Mouse (Mus musculus): ENCODE measurements around the gene Fxyd2. TPM values are rescaled to one million over a fixed set of nuclear protein-coding genes. Genes with fewer than 3 reads are reported as not detected.

The Fxyd2 gene
- polyA plus RNA-seq, 1 experiment from 2014 or later: 0.61 TPM

GRCm38 (mm10) chr9:45429392-45429791 lies 29.9 kb downstream of the Fxyd2 start:
- Histone ChIP-seq H3K9me3 (replicated peaks) (no peaks in the 10 kb centered on the region), H3K4me2 (no peak overlapping the region), H3K4me1 (replicated peaks) (no peaks in the 10 kb centered on the region; the same call in 1 of the 2 replicates), H3K9ac (no peak overlapping the region), H3K36me3 (no peaks in the 10 kb centered on the region), H3K27me3 (peaks cover 77% of the 10 kb centered on the region), H3K4me3 (replicated peaks) (no peak overlapping the region), H3K27ac (no peak overlapping the region)
- DNase-seq: no peak
- no peak for ATAC-seq (ENCODE audit: low read depth)
- WGBS (ENCODE audit: insufficient replicate concordance): 6% methylated on average over 5 of the region's 5 CpGs

GRCm38 (mm10) chr9:45429951-45430697 lies 30.7 kb downstream of the Fxyd2 start:
- no peaks in the 10 kb centered on the region for H3K9me3 ChIP-seq (replicated peaks)
- no peak overlapping the region; the same call in 1 of the 2 replicates for H3K4me3 ChIP-seq (replicated peaks)
- H3K27ac ChIP-seq: no peak overlapping the region
- no peak for ATAC-seq (ENCODE audit: low read depth)
- WGBS (ENCODE audit: insufficient replicate concordance): 5% methylated on average over 50 of the region's 54 CpGs
- H3K36me3 ChIP-seq: no peaks in the 10 kb centered on the region
- DNase-seq: no peak
- no peaks in the 10 kb centered on the region; the same call in 1 of the 2 replicates for H3K4me1 ChIP-seq (replicated peaks)
- peaks cover 78% of the 10 kb centered on the region for H3K27me3 ChIP-seq
- H3K9ac ChIP-seq: no peak overlapping the region
- peak overlapping the region; percentile 32 for H3K4me2 ChIP-seq

GRCm38 (mm10) chr9:45430698-45430959 lies 31.2 kb downstream of the Fxyd2 start:
- no peak overlapping the region for H3K9ac ChIP-seq
- 2% methylated on average over 17 of the region's 17 CpGs for WGBS (ENCODE audit: insufficient replicate concordance)
- H3K27ac ChIP-seq: no peak overlapping the region
- H3K36me3 ChIP-seq: no peaks in the 10 kb centered on the region
- no peak for ATAC-seq (ENCODE audit: low read depth)
- no peaks in the 10 kb centered on the region; the same call in 1 of the 2 replicates for H3K4me1 ChIP-seq (replicated peaks)
- H3K9me3 ChIP-seq (replicated peaks): no peaks in the 10 kb centered on the region
- no peak for DNase-seq
- peak overlapping the region; percentile 32; the same call in 1 of the 2 replicates for H3K4me2 ChIP-seq
- peaks cover 78% of the 10 kb centered on the region for H3K27me3 ChIP-seq
- no peak overlapping the region; the same call in 1 of the 2 replicates for H3K4me3 ChIP-seq (replicated peaks)

- no peak overlapping the region for H3K4me3 ChIP-seq (replicated peaks)
- WGBS (ENCODE audit: insufficient replicate concordance): 9% methylated on average over 26 of the region's 26 CpGs
- no peaks in the 10 kb centered on the region; the same call in 1 of the 2 replicates for H3K4me1 ChIP-seq (replicated peaks)
- no peaks in the 10 kb centered on the region for H3K36me3 ChIP-seq
- H3K9me3 ChIP-seq (replicated peaks): no peaks in the 10 kb centered on the region
- no peak overlapping the region for H3K4me2 ChIP-seq
- H3K9ac ChIP-seq: no peak overlapping the region
- H3K27me3 ChIP-seq: peaks cover 77% of the 10 kb centered on the region
- ATAC-seq (ENCODE audit: low read depth) (no peak), DNase-seq (no peak)
- no peak overlapping the region for H3K27ac ChIP-seq
These were observed 31.7 kb downstream of the Fxyd2 start for GRCm38 (mm10) chr9:45431150-45431549.

- Histone ChIP-seq H3K9ac (no peak overlapping the region), H3K4me3 (replicated peaks) (no peak overlapping the region), H3K27ac (no peak overlapping the region), H3K4me1 (replicated peaks) (no peaks in the 10 kb centered on the region; the same call in 1 of the 2 replicates), H3K9me3 (replicated peaks) (no peaks in the 10 kb centered on the region), H3K27me3 (peaks cover 65% of the 10 kb centered on the region), H3K4me2 (no peak overlapping the region), H3K36me3 (no peaks in the 10 kb centered on the region)
- WGBS (ENCODE audit: insufficient replicate concordance): 55% methylated on average over 12 of the region's 12 CpGs
- ATAC-seq (ENCODE audit: low read depth) (no peak), DNase-seq (no peak)
These were observed 33.2 kb downstream of the Fxyd2 start for GRCm38 (mm10) chr9:45432639-45433038.

GRCm38 (mm10) chr9:45433119-45433518 lies 33.6 kb downstream of the Fxyd2 start:
- H3K4me2 ChIP-seq: no peak overlapping the region
- peaks cover 63% of the 10 kb centered on the region for H3K27me3 ChIP-seq
- DNase-seq (no peak), ATAC-seq (ENCODE audit: low read depth) (no peak)
- H3K9me3 ChIP-seq (replicated peaks): no peaks in the 10 kb centered on the region
- H3K36me3 ChIP-seq: no peaks in the 10 kb centered on the region
- 78% methylated on average over 9 of the region's 9 CpGs for WGBS (ENCODE audit: insufficient replicate concordance)
- H3K27ac ChIP-seq: no peak overlapping the region
- no peak overlapping the region for H3K4me3 ChIP-seq (replicated peaks)
- H3K9ac ChIP-seq: no peak overlapping the region
- no peaks in the 10 kb centered on the region; the same call in 1 of the 2 replicates for H3K4me1 ChIP-seq (replicated peaks)

GRCm38 (mm10) chr9:45434171-45434570 lies 34.7 kb downstream of the Fxyd2 start:
- DNase-seq (no peak), ATAC-seq (ENCODE audit: low read depth) (no peak)
- no peak overlapping the region for H3K9ac ChIP-seq
- no peak overlapping the region for H3K4me2 ChIP-seq
- H3K27me3 ChIP-seq: peaks cover 56% of the 10 kb centered on the region
- H3K4me1 ChIP-seq (replicated peaks): no peaks in the 10 kb centered on the region; the same call in 1 of the 2 replicates
- no peak overlapping the region for H3K4me3 ChIP-seq (replicated peaks)
- no peaks in the 10 kb centered on the region for H3K9me3 ChIP-seq (replicated peaks)
- WGBS (ENCODE audit: insufficient replicate concordance): 58% methylated on average over 2 of the region's 2 CpGs
- H3K36me3 ChIP-seq: no peaks in the 10 kb centered on the region
- H3K27ac ChIP-seq: no peak overlapping the region

- peaks cover 8% of the 10 kb centered on the region; the same call in 1 of the 2 replicates for H3K27me3 ChIP-seq
- H3K4me2 ChIP-seq: no peak overlapping the region
- no peaks in the 10 kb centered on the region for H3K9me3 ChIP-seq (replicated peaks)
- ATAC-seq (ENCODE audit: low read depth): no peak
- no peak for DNase-seq
- H3K4me1 ChIP-seq (replicated peaks): no peaks in the 10 kb centered on the region
- WGBS (ENCODE audit: insufficient replicate concordance): 57% methylated on average over 4 of the region's 4 CpGs
- H3K9ac ChIP-seq: no peak overlapping the region
- no peaks in the 10 kb centered on the region for H3K36me3 ChIP-seq
- H3K27ac ChIP-seq: no peak overlapping the region
- H3K4me3 ChIP-seq (replicated peaks): no peak overlapping the region
These were observed 39.6 kb downstream of the Fxyd2 start for GRCm38 (mm10) chr9:45439025-45439424.

GRCm38 (mm10) chr9:45440083-45440784 lies 40.8 kb downstream of the Fxyd2 start:
- ATAC-seq (ENCODE audit: low read depth): no peak
- no peaks in the 10 kb centered on the region for H3K36me3 ChIP-seq
- no peaks in the 10 kb centered on the region for H3K4me1 ChIP-seq (replicated peaks)
- no peak overlapping the region for H3K4me3 ChIP-seq (replicated peaks)
- no peaks in the 10 kb centered on the region for H3K9me3 ChIP-seq (replicated peaks)
- H3K27me3 ChIP-seq: peaks cover 3% of the 10 kb centered on the region; the same call in 1 of the 2 replicates
- H3K4me2 ChIP-seq: no peak overlapping the region
- 56% methylated on average over 16 of the region's 16 CpGs for WGBS (ENCODE audit: insufficient replicate concordance)
- DNase-seq: no peak
- H3K9ac ChIP-seq: no peak overlapping the region
- H3K27ac ChIP-seq: no peak overlapping the region

GRCm38 (mm10) chr9:45444251-45444798 lies 44.9 kb downstream of the Fxyd2 start:
- no peak for ATAC-seq (ENCODE audit: low read depth)
- H3K4me3 ChIP-seq (replicated peaks): no peak overlapping the region
- 50% methylated on average over 5 of the region's 5 CpGs for WGBS (ENCODE audit: insufficient replicate concordance)
- no peaks in the 10 kb centered on the region for H3K9me3 ChIP-seq (replicated peaks)
- no peak for DNase-seq
- no peaks in the 10 kb centered on the region for H3K4me1 ChIP-seq (replicated peaks)
- H3K4me2 ChIP-seq: no peak overlapping the region
- H3K36me3 ChIP-seq: no peaks in the 10 kb centered on the region
- H3K27ac ChIP-seq: no peak overlapping the region
- no peak overlapping the region for H3K9ac ChIP-seq
- H3K27me3 ChIP-seq: peaks cover 15% of the 10 kb centered on the region; the same call in 1 of the 2 replicates

- H3K9me3 ChIP-seq (replicated peaks): no peaks in the 10 kb centered on the region
- no peak overlapping the region for H3K9ac ChIP-seq
- H3K27me3 ChIP-seq: peaks cover 15% of the 10 kb centered on the region; the same call in 1 of the 2 replicates
- H3K36me3 ChIP-seq: no peaks in the 10 kb centered on the region
- H3K4me2 ChIP-seq: no peak overlapping the region
- ATAC-seq (ENCODE audit: low read depth) (no peak), DNase-seq (no peak)
- WGBS (ENCODE audit: insufficient replicate concordance): 53% methylated on average over 4 of the region's 4 CpGs
- H3K4me1 ChIP-seq (replicated peaks): no peaks in the 10 kb centered on the region
- no peak overlapping the region for H3K4me3 ChIP-seq (replicated peaks)
- no peak overlapping the region for H3K27ac ChIP-seq
These were observed 50.2 kb downstream of the Fxyd2 start for GRCm38 (mm10) chr9:45449658-45450057.

Measured in liver, embryonic 13.5 days (tissue).